Mouse (Mus musculus): ENCODE results near the gene Ssu72.
A peak's percentile ranks its signal among the peaks of the same experiment; 100 is the strongest.

The Ssu72 gene

DNA sequence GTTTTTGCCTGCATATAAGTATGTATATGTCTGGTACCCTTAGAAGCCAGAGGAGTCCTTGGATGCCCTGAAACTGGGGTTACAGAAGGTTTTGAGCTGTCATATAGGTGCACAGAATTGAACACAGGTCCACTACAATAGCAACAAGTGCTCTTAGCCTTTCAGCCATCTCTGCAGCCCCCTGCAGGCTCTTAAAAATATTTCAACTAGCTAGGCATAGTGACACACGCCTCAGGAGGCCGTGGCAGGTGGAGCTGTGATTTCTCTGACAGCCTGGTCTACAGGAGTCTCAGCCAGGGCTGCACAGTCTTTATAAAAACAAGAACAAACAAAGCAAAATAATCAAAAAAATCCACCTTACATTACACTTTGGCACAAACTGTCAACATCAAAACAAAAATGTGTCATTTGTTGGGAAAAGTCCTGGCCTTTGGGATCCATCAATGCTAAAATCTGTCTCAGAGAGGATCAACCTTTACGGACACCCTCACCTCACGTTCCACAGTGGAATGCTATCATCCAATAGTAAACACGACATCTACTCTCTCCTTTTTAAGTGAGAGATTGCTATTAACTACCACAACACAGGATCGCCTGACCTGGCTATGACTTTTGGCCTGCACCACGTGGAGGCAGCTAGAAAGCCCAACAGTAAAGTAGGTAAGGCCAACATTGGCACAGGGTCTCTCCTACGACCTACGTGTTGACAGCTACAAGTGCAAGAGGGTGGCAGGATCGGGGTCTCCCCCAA, 55.4 kb downstream of the Ssu72 start:
- DNase-seq = no peak

- DNase-seq = peak; percentile 100
Observed at GRCm38 (mm10) chr4:155760613-155761355, 56.2 kb downstream of the Ssu72 start, which contains the start of gene Atad3a. Atad3a (minus strand) TSS chr4:155761093.

DNA sequence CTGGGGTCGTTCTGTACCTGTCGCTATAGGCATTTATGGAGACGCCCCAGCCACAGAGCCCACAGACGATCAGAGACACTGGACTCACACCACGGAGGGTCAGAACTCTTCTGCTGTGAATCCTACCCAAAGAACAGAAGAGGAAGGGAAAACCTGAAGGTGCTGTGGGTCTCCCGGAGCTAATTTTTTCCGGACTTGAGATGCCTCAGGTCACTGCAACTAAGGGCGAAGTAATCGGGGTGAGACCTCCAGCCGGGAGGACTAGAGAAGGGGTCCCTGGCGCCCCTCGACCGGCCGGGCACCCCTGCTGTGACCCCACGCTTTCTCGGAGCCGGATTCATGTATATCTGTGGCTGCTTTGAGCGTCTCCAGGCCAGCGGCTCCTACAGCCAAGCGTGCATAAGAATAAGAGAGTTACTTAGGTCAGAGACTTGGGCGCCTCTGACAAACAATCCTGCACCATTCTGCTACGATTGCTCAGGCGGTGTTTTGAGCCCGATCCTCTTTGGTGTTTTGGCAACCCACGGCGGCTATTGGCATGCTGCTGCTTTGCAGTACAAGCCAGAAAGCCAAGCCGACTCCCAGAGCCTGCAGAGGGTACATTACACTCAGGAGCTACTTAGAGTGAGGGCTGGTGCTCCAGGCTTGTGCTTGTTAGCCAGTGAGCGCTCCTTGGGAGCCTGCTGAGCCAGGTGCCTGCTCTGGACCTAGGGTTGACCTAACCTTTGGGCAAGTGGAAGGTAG, 56.9 kb downstream of the Ssu72 start:
- no peak for DNase-seq

- no peak for DNase-seq
Observed at GRCm38 (mm10) chr4:155762357-155762756, 57.8 kb downstream of the Ssu72 start.

- DNase-seq = no peak
Observed at GRCm38 (mm10) chr4:155769496-155769879, 64.9 kb downstream of the Ssu72 start.

DNA sequence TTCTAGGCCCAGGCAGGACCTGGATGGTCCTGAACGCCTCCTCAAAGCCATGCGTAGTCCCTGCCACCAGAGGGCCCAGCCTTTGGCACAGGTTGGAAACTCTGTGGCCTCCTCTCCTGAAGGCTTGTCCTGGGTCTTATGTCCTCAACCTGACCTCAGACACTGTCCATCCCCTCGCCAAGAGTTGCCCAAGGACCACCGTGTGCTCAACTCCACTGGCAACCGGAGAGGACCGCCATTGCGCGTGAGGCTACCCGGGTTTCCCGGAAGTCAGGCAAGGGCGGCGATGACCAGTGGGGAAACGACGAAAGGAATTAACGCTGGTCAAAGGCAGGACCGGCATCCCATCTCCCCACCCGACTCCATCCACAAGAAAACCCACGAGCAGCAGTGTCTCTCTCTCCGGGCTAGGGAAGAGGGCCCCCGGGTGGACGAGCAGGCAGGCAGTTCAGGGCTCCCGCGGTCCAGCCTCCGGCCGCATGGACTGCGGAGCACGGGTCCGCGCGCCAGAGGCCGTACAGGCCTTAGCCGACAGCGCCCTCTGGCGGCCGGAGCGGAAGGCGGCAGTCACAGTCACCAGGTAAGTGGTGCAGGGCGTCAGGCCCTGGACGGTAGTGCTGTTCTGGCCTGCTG, 65.4 kb downstream of the Ssu72 start:
- peak; percentile 99 for DNase-seq

DNA sequence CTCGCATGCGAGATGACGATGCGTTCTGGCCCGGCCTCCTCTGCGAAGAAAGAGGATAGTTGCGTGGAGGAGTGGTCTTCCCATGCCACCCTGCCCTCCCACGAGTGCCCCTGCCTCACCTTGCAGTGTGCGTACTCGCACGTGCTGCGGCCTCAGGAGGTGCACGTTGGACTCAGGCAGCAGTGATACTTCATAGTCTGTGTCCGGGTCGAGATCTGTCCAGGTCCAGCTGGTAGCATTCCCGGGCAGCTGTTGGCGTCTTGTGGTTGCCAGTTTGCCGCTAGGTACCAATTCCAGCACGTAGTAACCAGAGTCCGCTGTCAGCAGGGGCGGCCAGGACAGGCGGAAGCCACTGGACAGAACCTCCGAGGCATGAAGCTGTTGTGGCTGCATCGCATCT, 66.0 kb downstream of the Ssu72 start:
- no peak for DNase-seq

GRCm38 (mm10) chr4:155771706-155772105, 67.1 kb downstream of the Ssu72 start:
- DNase-seq = peak; percentile 84

- peak; percentile 90 for DNase-seq
Observed at GRCm38 (mm10) chr4:155772786-155773185, 68.2 kb downstream of the Ssu72 start.

- DNase-seq = peak; percentile 91
Observed at GRCm38 (mm10) chr4:155773335-155774078, 68.9 kb downstream of the Ssu72 start.

GRCm38 (mm10) chr4:155774280-155774754, 69.7 kb downstream of the Ssu72 start, which contains the start of gene Vwa1:
Vwa1 (minus strand) TSS chr4:155774698.
- peak; percentile 99 for DNase-seq

DNA sequence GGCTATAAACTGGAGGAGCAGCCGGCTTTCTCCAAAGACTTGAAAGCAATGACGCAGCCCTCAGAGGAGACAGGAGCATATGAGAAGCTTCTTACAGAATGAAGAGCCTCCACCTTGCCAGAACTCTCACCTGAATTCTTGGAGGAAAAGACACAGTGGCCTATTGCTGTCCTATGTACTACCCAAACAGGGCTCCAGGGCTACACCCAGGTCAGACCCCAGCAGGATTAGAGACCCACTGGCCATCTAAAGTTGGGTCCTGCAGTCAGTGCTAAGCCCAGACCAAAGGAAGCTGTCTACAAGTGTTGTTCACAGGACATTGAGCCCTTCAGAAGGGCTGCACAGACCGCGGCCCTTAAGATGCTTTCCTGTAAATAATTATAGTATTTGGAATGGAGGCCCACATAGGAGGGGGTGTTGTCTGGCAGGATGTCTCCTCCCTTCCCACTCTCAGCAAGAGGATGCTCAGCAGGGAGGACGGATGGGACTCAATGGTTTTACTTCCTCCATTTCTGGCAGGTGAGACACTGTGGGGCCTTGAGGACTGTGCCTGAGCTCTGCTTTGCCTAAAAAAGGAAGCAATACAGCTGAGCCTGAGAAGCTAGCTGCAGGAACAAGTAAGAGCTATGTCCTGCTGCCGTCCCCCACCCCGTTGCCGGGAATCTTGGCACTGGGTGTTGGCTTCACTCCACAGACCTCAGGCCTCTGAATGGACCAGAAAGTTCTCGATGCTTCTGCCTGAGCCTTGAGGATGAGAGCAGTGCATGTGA, 70.6 kb downstream of the Ssu72 start:
- peak; percentile 98 for DNase-seq

GRCm38 (mm10) chr4:155775855-155776254, 71.3 kb downstream of the Ssu72 start:
- peak; percentile 95 for DNase-seq

GRCm38 (mm10) chr4:155776704-155777335, 72.2 kb downstream of the Ssu72 start:
- peak; percentile 97 for DNase-seq

DNA sequence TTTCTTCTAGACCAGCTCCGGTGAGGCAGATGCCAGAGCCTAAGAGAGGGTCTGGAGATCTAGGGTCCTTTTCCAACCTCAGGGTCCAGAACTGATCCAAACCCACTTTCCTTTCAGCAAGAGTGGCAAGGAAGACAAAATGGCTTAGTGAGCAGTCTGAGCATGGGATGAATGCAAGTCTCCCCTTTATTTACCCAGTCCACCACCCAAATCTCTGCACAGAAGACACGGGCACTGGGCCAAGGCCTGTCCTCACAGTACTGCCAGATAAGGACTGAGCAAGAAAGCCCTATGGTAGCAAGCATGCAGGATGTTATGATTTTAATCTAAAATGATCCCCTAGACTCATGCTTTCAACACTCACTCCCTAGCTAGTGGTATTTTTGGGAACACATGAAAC, 73.2 kb downstream of the Ssu72 start:
- DNase-seq = peak; percentile 91

- DNase-seq = no peak
Observed at GRCm38 (mm10) chr4:155779498-155779897, 74.9 kb downstream of the Ssu72 start.

- peak; percentile 99 for DNase-seq
Observed at GRCm38 (mm10) chr4:155780895-155781294, 76.3 kb downstream of the Ssu72 start.
